Mouse (Mus musculus) lung, postnatal 0 days (tissue): Measurements from ENCODE around the gene Nfia.

Experiments used
- CTCF ChIP-seq: IDR thresholded peaks from 2 replicates; pipeline ENCODE4 v1.5.1; 2016; ENCODE audit warnings: antibody characterized with exemption, mild to moderate bottlenecking
- EP300 ChIP-seq: IDR thresholded peaks from 2 replicates; pipeline ENCODE4 v1.6.1; 2016; ENCODE audit warnings: antibody characterized with exemption, mild to moderate bottlenecking, control low read depth

DNA sequence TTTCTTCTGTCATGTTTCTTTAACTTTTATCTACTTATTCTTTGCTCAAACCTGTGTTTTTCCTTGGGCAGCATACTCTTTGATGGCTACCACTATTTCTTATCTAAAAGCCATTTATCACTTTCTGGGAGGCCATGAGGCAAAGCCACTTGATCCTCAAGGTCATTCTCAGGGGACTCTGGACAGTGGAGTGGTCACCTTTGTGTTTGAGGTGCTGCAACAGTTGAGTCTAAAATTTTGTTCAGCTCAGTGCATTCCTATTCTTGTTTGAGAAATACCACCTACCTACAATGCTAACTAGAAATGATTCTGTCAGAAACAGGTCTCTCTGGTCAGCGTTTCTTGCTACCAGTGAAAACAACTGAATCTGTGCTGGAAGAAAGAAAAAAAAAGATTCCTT, 288.1 kb downstream of the Nfia start:
- TF ChIP-seq CTCF: no peak
- no peak for TF ChIP-seq EP300
